Mouse (Mus musculus): Measurements from ENCODE around the gene Pcx. TPM values are rescaled to one million over a fixed set of nuclear protein-coding genes. Genes with fewer than 3 reads are reported as not detected.

The Pcx gene
- polyA plus RNA-seq, 1 experiment from 2014 or later, result 18.4 TPM

DNA sequence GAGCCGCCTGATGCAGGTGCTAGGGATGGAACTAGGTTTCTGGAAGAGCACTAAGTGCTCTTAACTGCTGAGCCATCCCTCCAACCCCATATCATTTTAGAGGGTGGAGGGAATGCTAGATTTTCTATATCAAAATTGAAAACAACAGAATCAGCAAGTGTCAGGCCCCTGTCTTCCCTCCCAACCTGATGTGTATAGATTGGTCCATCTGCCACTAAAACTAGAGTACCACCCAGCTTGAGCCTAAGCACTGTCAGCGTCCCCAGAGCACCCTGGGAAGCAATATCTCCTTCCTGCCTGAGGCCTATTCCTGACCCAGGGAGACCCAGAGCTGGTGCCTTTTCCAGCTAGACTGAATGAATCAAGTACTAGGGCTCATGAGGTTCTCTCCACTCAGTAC is 56.6 kb downstream of the Pcx start:
- Histone ChIP-seq H3K9me3 (ENCODE audit: control insufficient read depth, low read length) (no peaks in the 10 kb centered on the region), H3K27me3 (replicated peaks; ENCODE audit: control insufficient read depth, insufficient read depth, low read length) (no peaks in the 10 kb centered on the region), H3K4me1 (ENCODE audit: control insufficient read depth, insufficient read depth, low read length) (no peaks in the 10 kb centered on the region), H3K9ac (ENCODE audit: low read depth, low read length) (no peak overlapping the region), H3K27ac (replicated peaks; ENCODE audit: low read depth, low read length) (no peak overlapping the region), H3K4me2 (ENCODE audit: low read depth, low read length) (no peak overlapping the region), H3K4me3 (ENCODE audit: low read depth, low read length) (no peak overlapping the region), H3K36me3 (ENCODE audit: control insufficient read depth, insufficient read depth, low read length) (no peaks in the 10 kb centered on the region)
- ATAC-seq (ENCODE audit: low read depth) (no peak), DNase-seq (ENCODE audit: low spot score) (no peak)
- whole genome bisulfite sequencing, result 70% methylated on average over 2 of the region's 2 CpGs

DNA sequence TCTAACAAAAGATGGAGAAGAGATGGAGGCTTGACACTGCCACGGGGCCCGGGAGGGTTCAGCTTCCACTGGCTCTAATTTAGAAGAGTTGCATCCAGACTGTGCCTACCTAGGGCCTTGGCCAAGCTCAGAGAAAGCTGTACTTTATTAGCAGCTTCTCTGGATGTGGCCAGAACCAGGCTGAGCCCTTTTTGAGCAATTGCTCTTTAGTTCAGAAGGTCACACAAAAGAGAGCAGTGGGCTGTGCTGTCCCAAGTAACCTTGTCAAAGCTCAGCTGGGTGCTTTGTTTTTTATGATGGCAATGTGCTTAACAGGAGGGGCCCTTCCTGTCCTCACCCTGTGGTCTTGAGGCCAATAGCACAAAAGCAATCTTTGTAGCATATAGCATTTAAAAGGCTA is 57.4 kb downstream of the Pcx start:
- H3K4me3 ChIP-seq (ENCODE audit: low read depth, low read length), result no peak overlapping the region

DNA sequence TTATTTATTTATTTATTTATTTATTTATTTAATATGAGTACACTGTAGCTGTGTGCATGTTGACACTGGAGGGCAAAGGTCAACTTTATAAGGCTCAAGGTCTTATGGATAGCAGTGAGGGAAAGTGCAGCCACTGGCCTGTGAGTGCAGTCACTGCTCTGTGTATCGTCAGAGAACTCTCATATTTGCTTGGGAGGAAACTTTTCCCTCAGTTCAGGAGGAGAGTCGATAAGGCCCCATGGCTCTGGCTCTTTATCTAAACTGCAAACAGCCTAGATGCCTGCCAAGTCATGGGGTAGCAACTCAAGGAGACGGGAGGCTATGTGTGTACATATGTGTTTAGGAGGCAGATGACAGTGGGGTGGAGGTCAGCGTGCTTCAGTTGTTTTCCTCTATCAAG is 58.6 kb downstream of the Pcx start:
- ATAC-seq (ENCODE audit: low read depth), result no peak
- DNase-seq (ENCODE audit: low spot score), result no peak
- no peak overlapping the region for H3K4me2 ChIP-seq (ENCODE audit: low read depth, low read length)
- H3K4me1 ChIP-seq (ENCODE audit: control insufficient read depth, insufficient read depth, low read length), result no peaks in the 10 kb centered on the region
- no peak overlapping the region for H3K9ac ChIP-seq (ENCODE audit: low read depth, low read length)
- H3K27ac ChIP-seq (replicated peaks; ENCODE audit: low read depth, low read length), result no peak overlapping the region
- H3K36me3 ChIP-seq (ENCODE audit: control insufficient read depth, insufficient read depth, low read length), result no peaks in the 10 kb centered on the region
- 83% methylated on average over 4 of the region's 4 CpGs for WGBS
- H3K4me3 ChIP-seq (ENCODE audit: low read depth, low read length), result no peak overlapping the region
- no peaks in the 10 kb centered on the region for H3K27me3 ChIP-seq (replicated peaks; ENCODE audit: control insufficient read depth, insufficient read depth, low read length)
- H3K9me3 ChIP-seq (ENCODE audit: control insufficient read depth, low read length), result no peaks in the 10 kb centered on the region

More for the DNA sequence above, 57.4 kb downstream of the Pcx start:
- no peaks in the 10 kb centered on the region for H3K9me3 ChIP-seq (ENCODE audit: control insufficient read depth, low read length)
- H3K36me3 ChIP-seq (ENCODE audit: control insufficient read depth, insufficient read depth, low read length), result no peaks in the 10 kb centered on the region
- no peak overlapping the region for H3K4me2 ChIP-seq (ENCODE audit: low read depth, low read length)
- H3K9ac ChIP-seq (ENCODE audit: low read depth, low read length), result no peak overlapping the region
- DNase-seq (ENCODE audit: low spot score) (no peak), ATAC-seq (ENCODE audit: low read depth) (no peak)
- H3K4me1 ChIP-seq (ENCODE audit: control insufficient read depth, insufficient read depth, low read length), result no peaks in the 10 kb centered on the region
- H3K27ac ChIP-seq (replicated peaks; ENCODE audit: low read depth, low read length), result no peak overlapping the region
- 82% methylated on average over 2 of the region's 2 CpGs for WGBS
- no peaks in the 10 kb centered on the region for H3K27me3 ChIP-seq (replicated peaks; ENCODE audit: control insufficient read depth, insufficient read depth, low read length)

DNA sequence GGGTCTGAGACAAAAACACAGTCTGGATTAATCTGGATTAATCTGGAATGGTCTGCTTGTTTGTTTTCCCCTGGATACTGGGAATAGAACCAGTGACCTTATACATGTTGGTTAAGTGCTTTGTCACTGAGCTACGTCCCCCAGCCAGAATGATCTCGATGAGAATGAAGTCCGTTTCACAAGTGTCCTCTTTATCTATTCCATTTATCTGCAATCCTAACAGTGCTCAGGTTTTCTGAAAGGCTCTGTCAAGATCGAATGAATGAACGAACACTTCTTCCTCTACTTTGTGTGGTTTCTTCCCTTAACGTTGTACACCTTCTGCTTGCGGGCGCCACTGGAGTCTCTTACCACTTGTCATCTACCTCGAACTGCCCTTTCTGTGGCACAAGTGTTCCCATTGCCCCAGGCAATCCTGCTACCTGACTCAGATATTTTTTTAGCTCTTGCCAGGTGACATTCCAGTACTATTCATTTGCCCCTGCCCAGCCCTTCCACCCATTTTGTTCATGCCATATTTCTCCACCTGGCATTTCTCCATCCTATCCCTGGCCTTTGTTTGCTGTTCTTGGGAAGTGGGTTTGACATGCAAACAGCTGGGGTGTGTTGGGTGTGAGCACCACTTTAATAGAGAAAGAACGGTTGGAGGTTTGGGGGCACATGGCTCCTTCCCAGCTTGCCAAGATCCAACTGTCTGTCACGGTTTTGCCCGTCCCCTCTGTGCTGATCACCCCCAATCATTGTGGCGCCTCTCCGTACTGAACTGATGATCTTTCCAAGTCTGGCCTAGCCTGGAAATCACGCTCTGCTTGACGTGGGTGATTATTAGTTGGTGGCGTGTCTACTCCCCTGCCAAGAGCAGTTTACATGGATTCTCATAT is 59.3 kb downstream of the Pcx start:
- Histone ChIP-seq H3K4me3 (ENCODE audit: low read depth, low read length) (no peak overlapping the region), H3K9ac (ENCODE audit: low read depth, low read length) (no peak overlapping the region), H3K36me3 (ENCODE audit: control insufficient read depth, insufficient read depth, low read length) (no peaks in the 10 kb centered on the region), H3K4me1 (ENCODE audit: control insufficient read depth, insufficient read depth, low read length) (no peaks in the 10 kb centered on the region), H3K4me2 (ENCODE audit: low read depth, low read length) (no peak overlapping the region), H3K9me3 (ENCODE audit: control insufficient read depth, low read length) (no peaks in the 10 kb centered on the region), H3K27ac (replicated peaks; ENCODE audit: low read depth, low read length) (no peak overlapping the region), H3K27me3 (replicated peaks; ENCODE audit: control insufficient read depth, insufficient read depth, low read length) (no peaks in the 10 kb centered on the region)
- no peak for ATAC-seq (ENCODE audit: low read depth)
- 73% methylated on average over 17 of the region's 17 CpGs for WGBS
- DNase-seq (ENCODE audit: low spot score), result peak; percentile 15

DNA sequence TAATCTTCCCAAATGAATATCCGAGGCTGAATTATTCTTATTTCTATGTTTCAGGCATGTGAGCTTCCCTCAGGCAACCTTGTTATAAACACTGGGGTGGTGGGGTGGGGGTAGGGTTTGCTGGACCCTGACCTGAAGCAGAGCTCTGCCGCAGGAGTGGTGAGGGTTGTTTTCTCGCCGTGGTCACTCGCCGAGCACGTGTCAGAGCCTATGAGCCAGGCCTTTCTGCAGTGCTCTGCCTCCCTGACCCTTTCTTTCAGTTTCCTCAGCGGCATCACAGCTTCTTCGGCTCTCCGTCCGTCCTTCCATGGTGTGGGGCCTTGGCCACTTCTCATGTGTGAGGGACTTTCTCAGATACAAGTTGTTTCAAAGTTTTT is 60.0 kb downstream of the Pcx start:
- H3K27ac ChIP-seq (replicated peaks; ENCODE audit: low read depth, low read length), result no peak overlapping the region
- ATAC-seq (ENCODE audit: low read depth) (no peak), DNase-seq (ENCODE audit: low spot score) (no peak)
- H3K4me3 ChIP-seq (ENCODE audit: low read depth, low read length), result no peak overlapping the region
- no peaks in the 10 kb centered on the region for H3K27me3 ChIP-seq (replicated peaks; ENCODE audit: control insufficient read depth, insufficient read depth, low read length)
- H3K4me1 ChIP-seq (ENCODE audit: control insufficient read depth, insufficient read depth, low read length), result no peaks in the 10 kb centered on the region
- H3K9ac ChIP-seq (ENCODE audit: low read depth, low read length), result no peak overlapping the region
- no peaks in the 10 kb centered on the region for H3K36me3 ChIP-seq (ENCODE audit: control insufficient read depth, insufficient read depth, low read length)
- WGBS, result 82% methylated on average over 11 of the region's 11 CpGs
- H3K4me2 ChIP-seq (ENCODE audit: low read depth, low read length), result no peak overlapping the region
- no peaks in the 10 kb centered on the region for H3K9me3 ChIP-seq (ENCODE audit: control insufficient read depth, low read length)

DNA sequence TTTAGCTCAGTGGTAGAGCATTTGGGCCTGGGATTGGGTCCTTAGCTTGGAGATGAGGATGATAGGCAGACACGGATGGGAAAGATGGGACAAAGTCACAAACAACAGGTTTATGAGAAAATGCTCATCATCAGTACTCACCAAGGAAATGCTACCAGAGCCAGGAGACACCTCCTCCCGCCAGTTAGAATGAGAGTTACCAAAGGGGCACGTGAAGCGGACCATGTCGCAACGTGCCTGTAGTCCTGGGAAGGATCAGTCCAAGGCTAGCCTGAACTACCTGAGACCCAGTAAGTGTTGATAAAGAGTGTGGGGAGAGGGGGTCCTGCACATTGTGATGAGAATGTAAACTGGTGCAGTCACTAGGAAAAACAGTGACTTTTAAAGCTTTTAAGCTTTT is 60.5 kb downstream of the Pcx start:
- 88% methylated on average over 6 of the region's 6 CpGs for WGBS
- Histone ChIP-seq H3K27ac (replicated peaks; ENCODE audit: low read depth, low read length) (no peak overlapping the region), H3K9ac (ENCODE audit: low read depth, low read length) (no peak overlapping the region), H3K36me3 (ENCODE audit: control insufficient read depth, insufficient read depth, low read length) (no peaks in the 10 kb centered on the region), H3K27me3 (replicated peaks; ENCODE audit: control insufficient read depth, insufficient read depth, low read length) (no peaks in the 10 kb centered on the region), H3K4me1 (ENCODE audit: control insufficient read depth, insufficient read depth, low read length) (no peaks in the 10 kb centered on the region), H3K9me3 (ENCODE audit: control insufficient read depth, low read length) (no peaks in the 10 kb centered on the region), H3K4me3 (ENCODE audit: low read depth, low read length) (no peak overlapping the region), H3K4me2 (ENCODE audit: low read depth, low read length) (no peak overlapping the region)
- no peak for DNase-seq (ENCODE audit: low spot score)
- no peak for ATAC-seq (ENCODE audit: low read depth)

DNA sequence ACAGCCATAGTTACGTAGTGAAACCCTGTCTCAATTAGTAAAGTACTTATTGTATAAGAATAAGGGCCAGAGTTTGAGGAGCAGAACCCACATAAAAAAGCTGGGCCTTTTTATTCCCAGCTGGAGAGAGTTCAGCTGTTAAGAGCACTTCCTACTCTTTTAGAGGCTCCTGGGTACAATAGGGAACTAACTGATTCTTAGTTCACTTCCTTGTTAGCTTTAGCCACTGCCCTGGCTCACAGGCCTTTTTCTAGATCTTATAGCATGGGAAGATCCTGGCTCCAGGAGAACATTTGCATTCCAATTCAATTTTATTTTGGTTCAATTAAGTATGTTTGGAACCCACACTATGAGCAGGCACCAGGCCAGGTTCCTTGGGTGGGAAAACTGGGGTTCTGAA is 61.4 kb downstream of the Pcx start:
- H3K9ac ChIP-seq (ENCODE audit: low read depth, low read length), result no peak overlapping the region
- H3K4me1 ChIP-seq (ENCODE audit: control insufficient read depth, insufficient read depth, low read length), result no peaks in the 10 kb centered on the region
- H3K36me3 ChIP-seq (ENCODE audit: control insufficient read depth, insufficient read depth, low read length), result no peaks in the 10 kb centered on the region
- H3K9me3 ChIP-seq (ENCODE audit: control insufficient read depth, low read length), result no peaks in the 10 kb centered on the region
- no peak overlapping the region for H3K4me3 ChIP-seq (ENCODE audit: low read depth, low read length)
- H3K27ac ChIP-seq (replicated peaks; ENCODE audit: low read depth, low read length), result no peak overlapping the region
- H3K27me3 ChIP-seq (replicated peaks; ENCODE audit: control insufficient read depth, insufficient read depth, low read length), result no peaks in the 10 kb centered on the region
- DNase-seq (ENCODE audit: low spot score), result no peak
- ATAC-seq (ENCODE audit: low read depth), result no peak
- 68% methylated on average over 1 of the region's 1 CpGs for WGBS
- H3K4me2 ChIP-seq (ENCODE audit: low read depth, low read length), result no peak overlapping the region

DNA sequence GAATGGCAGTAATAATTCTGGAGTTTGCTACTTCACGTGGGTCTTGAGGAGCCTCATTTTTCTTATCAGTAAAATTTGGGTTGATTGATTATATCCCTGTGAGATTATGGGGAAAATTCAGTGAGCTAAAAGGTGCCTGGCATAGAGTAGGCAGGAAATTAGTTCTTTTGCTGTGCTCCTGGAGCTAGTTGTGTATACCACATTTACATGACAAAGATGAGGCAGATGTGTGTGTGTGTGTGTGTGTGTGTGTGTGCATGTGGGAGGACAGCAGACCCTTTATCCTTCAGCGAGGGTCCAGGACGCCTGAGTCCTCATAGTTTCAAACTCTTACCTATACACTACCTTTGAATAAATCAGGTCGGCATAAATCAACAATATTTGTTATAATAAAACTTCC is 61.8 kb downstream of the Pcx start:
- 78% methylated on average over 4 of the region's 4 CpGs for WGBS

DNA sequence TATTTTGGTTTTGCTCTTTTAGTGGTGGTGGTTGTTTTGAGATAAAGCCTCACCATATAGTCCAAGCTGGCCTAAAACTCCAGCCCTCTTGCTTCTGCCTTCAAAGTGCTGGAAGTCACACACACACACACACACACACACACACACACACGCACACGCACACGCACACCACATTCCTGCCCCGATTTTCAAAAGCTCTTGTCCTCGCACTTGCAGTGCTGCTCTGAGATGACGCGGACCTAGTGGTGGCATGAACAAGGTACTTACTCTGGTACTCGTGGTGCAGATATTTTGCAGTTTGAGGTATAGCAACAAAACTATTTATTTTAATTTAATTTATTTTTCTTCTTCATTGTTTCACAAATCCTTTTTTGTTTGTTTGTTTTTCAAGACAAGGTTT is 62.2 kb downstream of the Pcx start:
- ATAC-seq (ENCODE audit: low read depth), result no peak
- WGBS, result 84% methylated on average over 8 of the region's 8 CpGs
- no peak for DNase-seq (ENCODE audit: low spot score)
- Histone ChIP-seq H3K4me3 (ENCODE audit: low read depth, low read length) (no peak overlapping the region), H3K9ac (ENCODE audit: low read depth, low read length) (no peak overlapping the region), H3K4me2 (ENCODE audit: low read depth, low read length) (no peak overlapping the region), H3K27ac (replicated peaks; ENCODE audit: low read depth, low read length) (no peak overlapping the region), H3K36me3 (ENCODE audit: control insufficient read depth, insufficient read depth, low read length) (no peaks in the 10 kb centered on the region), H3K9me3 (ENCODE audit: control insufficient read depth, low read length) (no peaks in the 10 kb centered on the region), H3K27me3 (replicated peaks; ENCODE audit: control insufficient read depth, insufficient read depth, low read length) (no peaks in the 10 kb centered on the region), H3K4me1 (ENCODE audit: control insufficient read depth, insufficient read depth, low read length) (no peaks in the 10 kb centered on the region)

More for the DNA sequence above, 61.8 kb downstream of the Pcx start:
- H3K9ac ChIP-seq (ENCODE audit: low read depth, low read length), result no peak overlapping the region
- H3K36me3 ChIP-seq (ENCODE audit: control insufficient read depth, insufficient read depth, low read length), result no peaks in the 10 kb centered on the region
- H3K4me3 ChIP-seq (ENCODE audit: low read depth, low read length), result no peak overlapping the region
- H3K4me1 ChIP-seq (ENCODE audit: control insufficient read depth, insufficient read depth, low read length), result no peaks in the 10 kb centered on the region
- ATAC-seq (ENCODE audit: low read depth), result no peak
- DNase-seq (ENCODE audit: low spot score), result no peak
- H3K4me2 ChIP-seq (ENCODE audit: low read depth, low read length), result no peak overlapping the region
- H3K27me3 ChIP-seq (replicated peaks; ENCODE audit: control insufficient read depth, insufficient read depth, low read length), result no peaks in the 10 kb centered on the region
- H3K27ac ChIP-seq (replicated peaks; ENCODE audit: low read depth, low read length), result no peak overlapping the region
- no peaks in the 10 kb centered on the region for H3K9me3 ChIP-seq (ENCODE audit: control insufficient read depth, low read length)

All from embryonic facial prominence, embryonic 14.5 days (tissue).